Mouse (Mus musculus): ENCODE data around the gene Spo11.

GRCm38 (mm10) chr2:173041242-173041641 is 63.7 kb downstream of the Spo11 start:
- TF ChIP-seq CTCF (IDR thresholded peaks at IDR 0.05; ENCODE audit: control insufficient read depth, insufficient read depth, low read length) (no peak), POLR2A (IDR thresholded peaks at IDR 0.05; ENCODE audit: borderline replicate concordance, control insufficient read depth, low read depth, low read length) (no peak)
